Mouse (Mus musculus): ENCODE results near the gene Nostrin. TPM values are rescaled to one million over a fixed set of nuclear protein-coding genes. Genes with fewer than 3 reads are reported as not detected.
A peak's percentile ranks its signal among the peaks of the same experiment; 100 is the strongest.

Nostrin gene
- 4.4 and 4.6 TPM in 2 replicates for total RNA-seq (2017)

GRCm38 (mm10) chr2:69135661-69136576, at the start of gene Nostrin:
TSS of gene Nostrin (plus strand) at chr2:69135800.
- ATAC-seq (replicated peaks; ENCODE audit: low read depth, poor library complexity, severe bottlenecking), result peak; percentile 69

GRCm38 (mm10) chr2:69086505-69087260, 48.9 kb upstream of the Nostrin start:
- ATAC-seq (replicated peaks; ENCODE audit: low read depth, poor library complexity, severe bottlenecking), result no peak

- no peak for ATAC-seq (replicated peaks; ENCODE audit: low read depth, poor library complexity, severe bottlenecking)
Observed at GRCm38 (mm10) chr2:69095836-69096235, 39.8 kb upstream of the Nostrin start.

GRCm38 (mm10) chr2:69096821-69097220, 38.8 kb upstream of the Nostrin start:
- ATAC-seq (replicated peaks; ENCODE audit: low read depth, poor library complexity, severe bottlenecking), result no peak

- ATAC-seq (replicated peaks; ENCODE audit: low read depth, poor library complexity, severe bottlenecking), result no peak
Observed at GRCm38 (mm10) chr2:69097526-69097925, 38.1 kb upstream of the Nostrin start.

- ATAC-seq (replicated peaks; ENCODE audit: low read depth, poor library complexity, severe bottlenecking), result no peak
Observed at GRCm38 (mm10) chr2:69098701-69099100, 36.9 kb upstream of the Nostrin start.

- ATAC-seq (replicated peaks; ENCODE audit: low read depth, poor library complexity, severe bottlenecking), result no peak
Observed at GRCm38 (mm10) chr2:69099147-69099546, 36.5 kb upstream of the Nostrin start.

GRCm38 (mm10) chr2:69100706-69101105, 34.9 kb upstream of the Nostrin start:
- peak; percentile 82 for ATAC-seq (replicated peaks; ENCODE audit: low read depth, poor library complexity, severe bottlenecking)

- no peak for ATAC-seq (replicated peaks; ENCODE audit: low read depth, poor library complexity, severe bottlenecking)
Observed at GRCm38 (mm10) chr2:69103526-69103925, 32.1 kb upstream of the Nostrin start.

- no peak for ATAC-seq (replicated peaks; ENCODE audit: low read depth, poor library complexity, severe bottlenecking)
Observed at GRCm38 (mm10) chr2:69104511-69105145, 31.0 kb upstream of the Nostrin start.

- ATAC-seq (replicated peaks; ENCODE audit: low read depth, poor library complexity, severe bottlenecking), result peak; percentile 79
Observed at GRCm38 (mm10) chr2:69109246-69109645, 26.4 kb upstream of the Nostrin start.

- peak; percentile 36 for ATAC-seq (replicated peaks; ENCODE audit: low read depth, poor library complexity, severe bottlenecking)
Observed at GRCm38 (mm10) chr2:69109710-69110109, 25.9 kb upstream of the Nostrin start.

- no peak for ATAC-seq (replicated peaks; ENCODE audit: low read depth, poor library complexity, severe bottlenecking)
Observed at GRCm38 (mm10) chr2:69112609-69113008, 23.0 kb upstream of the Nostrin start.

GRCm38 (mm10) chr2:69113829-69114547, 21.6 kb upstream of the Nostrin start:
- ATAC-seq (replicated peaks; ENCODE audit: low read depth, poor library complexity, severe bottlenecking), result no peak

- no peak for ATAC-seq (replicated peaks; ENCODE audit: low read depth, poor library complexity, severe bottlenecking)
Observed at GRCm38 (mm10) chr2:69115921-69116320, 19.7 kb upstream of the Nostrin start.

GRCm38 (mm10) chr2:69116767-69117166, 18.8 kb upstream of the Nostrin start:
- no peak for ATAC-seq (replicated peaks; ENCODE audit: low read depth, poor library complexity, severe bottlenecking)

GRCm38 (mm10) chr2:69118994-69119393, 16.6 kb upstream of the Nostrin start:
- ATAC-seq (replicated peaks; ENCODE audit: low read depth, poor library complexity, severe bottlenecking), result no peak

GRCm38 (mm10) chr2:69119718-69120117, 15.9 kb upstream of the Nostrin start:
- ATAC-seq (replicated peaks; ENCODE audit: low read depth, poor library complexity, severe bottlenecking), result no peak

GRCm38 (mm10) chr2:69121681-69122080, 13.9 kb upstream of the Nostrin start:
- no peak for ATAC-seq (replicated peaks; ENCODE audit: low read depth, poor library complexity, severe bottlenecking)

GRCm38 (mm10) chr2:69125425-69125824, 10.2 kb upstream of the Nostrin start:
- no peak for ATAC-seq (replicated peaks; ENCODE audit: low read depth, poor library complexity, severe bottlenecking)

Measured in common myeloid progenitor, adult 5-6 weeks (primary cell).